ENCODE assay signal across 25 mouse cellular contexts in the genomic region with DNA sequence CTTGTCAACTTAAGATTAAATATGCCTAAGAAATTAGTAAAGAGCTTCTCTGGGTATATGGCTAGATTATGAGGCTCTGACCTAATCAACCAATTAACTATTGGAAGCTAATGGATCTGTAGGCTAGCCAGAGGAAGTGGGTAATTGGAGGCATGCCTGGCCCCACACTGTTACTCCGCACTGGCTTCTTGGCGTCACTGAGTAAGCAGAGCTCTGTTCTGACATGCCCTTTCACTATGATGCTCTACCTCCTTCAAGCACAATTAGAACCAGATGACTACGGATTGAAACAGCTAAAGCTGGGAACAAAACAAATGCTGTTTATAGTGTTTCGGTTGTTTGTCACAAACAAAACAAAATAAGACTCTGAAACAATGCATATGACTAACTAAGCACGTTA. TPM values are rescaled to one million over a fixed set of nuclear protein-coding genes. Genes with fewer than 3 reads are reported as not detected.
DNase-seq lines count a peak whose midpoint lies in the region; ATAC-seq lines count a peak whose summit lies in the region.
"Had no signal": no experiment of that assay in that cellular context is flagged by ENCODE, and none has a peak within 500 bp of the region (broad histone marks: within the 10 kb centered on the region; RNA-seq: fewer than 3 reads in every experiment).

No protein-coding gene starts in this region.

- H3K9ac ChIP-seq in embryonic facial prominence, embryonic 14.5 days (ENCODE audit: low read depth, low read length) = no peak overlapping the region
- H3K9ac ChIP-seq: embryonic facial prominence, embryonic 12.5 days; forebrain, embryonic 13.5 days; liver, embryonic 13.5 days; midbrain, embryonic 13.5 days; neural tube, embryonic 12.5 days had no signal

- no peak for ATAC-seq in embryonic facial prominence, embryonic 14.5 days (ENCODE audit: low read depth)
- no peak for ATAC-seq in megakaryocyte, adult 5-6 weeks (ENCODE audit: poor library complexity, severe bottlenecking)
- ATAC-seq: forebrain, embryonic 13.5 days; hindbrain, postnatal 0 days; intestine, embryonic 16.5 days; midbrain, embryonic 13.5 days had no signal

- no peak overlapping the region for H3K4me3 ChIP-seq in embryonic facial prominence, embryonic 14.5 days (ENCODE audit: low read depth, low read length)
- H3K4me3 ChIP-seq: embryonic facial prominence, embryonic 12.5 days; erythroblast, embryonic 14.5 days; forebrain, embryonic 13.5 days; heart, embryonic 10.5 days; layer of hippocampus, adult 2 months; liver, embryonic 13.5 days; midbrain, embryonic 13.5 days; neural tube, embryonic 12.5 days had no signal

- DNase-seq in embryo, embryonic 10 days (ENCODE audit: low spot score) = peak; percentile 46
- no peak for DNase-seq in embryo, embryonic 9.5 days (ENCODE audit: extremely low spot score)
- DNase-seq in Muller cell, postnatal 12 days (ENCODE audit: inconsistent ontology term) = peak; percentile 65
- peak; percentile 79 to 86 for DNase-seq in cerebellum, postnatal 14 days
- peak; percentile 42 for DNase-seq in embryonic facial prominence, embryonic 14.5 days (ENCODE audit: low spot score)
- no peak for DNase-seq in adrenal gland, postnatal 14 days
- DNase-seq in heart, adult 9 months (ENCODE audit: low spot score in 2 of 2) = no peak
- DNase-seq: adrenal gland, postnatal 25 days; kidney, adult 9 months; kidney, postnatal 25 days; liver, embryonic 13.5 days; lung, adult 2 months; lung, postnatal 14 days had no signal

- H3K27me3 ChIP-seq in embryonic facial prominence, embryonic 14.5 days (replicated peaks; ENCODE audit: control insufficient read depth, insufficient read depth, low read length) = no peaks in the 10 kb centered on the region
- H3K27me3 ChIP-seq: embryonic facial prominence, embryonic 12.5 days; forebrain, embryonic 13.5 days; liver, embryonic 13.5 days; midbrain, embryonic 13.5 days; neural tube, embryonic 12.5 days had no signal

- H3K4me1 ChIP-seq in embryonic facial prominence, embryonic 14.5 days (ENCODE audit: control insufficient read depth, insufficient read depth, low read length) = no peaks in the 10 kb centered on the region
- H3K4me1 ChIP-seq: forebrain, embryonic 13.5 days; heart, embryonic 10.5 days; liver, embryonic 13.5 days; neural tube, embryonic 12.5 days had no signal

- H3K36me3 ChIP-seq in embryonic facial prominence, embryonic 14.5 days (ENCODE audit: control insufficient read depth, insufficient read depth, low read length) = no peaks in the 10 kb centered on the region
- H3K36me3 ChIP-seq: embryonic facial prominence, embryonic 12.5 days; heart, embryonic 10.5 days; liver, embryonic 13.5 days; midbrain, embryonic 13.5 days; neural tube, embryonic 12.5 days had no signal

- H3K27ac ChIP-seq in embryonic facial prominence, embryonic 14.5 days (replicated peaks; ENCODE audit: low read depth, low read length) = no peak overlapping the region
- H3K27ac ChIP-seq: embryonic facial prominence, embryonic 12.5 days; forebrain, embryonic 13.5 days; heart, embryonic 10.5 days; hindbrain, postnatal 0 days; layer of hippocampus, adult 2 months; liver, embryonic 13.5 days; midbrain, embryonic 13.5 days; neural tube, embryonic 12.5 days; stomach, postnatal 0 days had no signal

- WGBS in embryonic facial prominence, embryonic 14.5 days = 22% methylated on average over 5 of the region's 5 CpGs

- no peaks in the 10 kb centered on the region for H3K9me3 ChIP-seq in embryonic facial prominence, embryonic 14.5 days (ENCODE audit: control insufficient read depth, low read length)
- H3K9me3 ChIP-seq: embryonic facial prominence, embryonic 12.5 days; forebrain, embryonic 13.5 days; heart, embryonic 10.5 days; liver, embryonic 13.5 days; midbrain, embryonic 13.5 days; neural tube, embryonic 12.5 days had no signal

- H3K4me2 ChIP-seq in embryonic facial prominence, embryonic 14.5 days (ENCODE audit: low read depth, low read length) = no peak overlapping the region
- H3K4me2 ChIP-seq: embryonic facial prominence, embryonic 12.5 days; forebrain, embryonic 13.5 days; liver, embryonic 13.5 days; midbrain, embryonic 13.5 days; neural tube, embryonic 12.5 days had no signal

RNA-seq across cellular contexts. Expression of gene Hdgfl3, which starts 16.0 kb away (rescaled TPM):
- 17.0 and 18.7 TPM in 2 replicates for polyA plus RNA-seq in embryonic facial prominence, embryonic 14.5 days (2014; fragmentation: Nextera tagmentation; extraction: Ambion mirVana)
- total RNA-seq in adrenal gland, postnatal 14 days (2021) = 13.6 and 15.8 TPM in 2 replicates
- total RNA-seq in megakaryocyte, adult 5-6 weeks (2015) = 0.02 and 0.16 TPM in 2 replicates
- 0.57 and 0.62 TPM in 2 replicates for total RNA-seq in megakaryocyte, adult 5-6 weeks (2017)
- polyA plus RNA-seq: C2C12; erythroblast, embryonic 14.5 days had no signal

RNA-seq across cellular contexts. Expression of gene Tm6sf1, which starts 59.5 kb away (rescaled TPM):
- polyA plus RNA-seq in embryonic facial prominence, embryonic 14.5 days (2014; fragmentation: Nextera tagmentation; extraction: Ambion mirVana) = 34.7 and 50.6 TPM in 2 replicates
- 13.3 and 16.5 TPM in 2 replicates for total RNA-seq in adrenal gland, postnatal 14 days (2021)
- 228 and 275 TPM in 2 replicates for total RNA-seq in megakaryocyte, adult 5-6 weeks (2015)
- 275 and 308 TPM in 2 replicates for total RNA-seq in megakaryocyte, adult 5-6 weeks (2017)

Comparison
In these comparisons a context has a peak if more than half of its experiments do, and no peak if none do; other contexts are left out.
1. DNase-seq: peak in embryo, embryonic 10 days (single experiment), Muller cell, postnatal 12 days (single experiment), cerebellum, postnatal 14 days (2 of 2) and embryonic facial prominence, embryonic 14.5 days (single experiment); none in embryo, embryonic 9.5 days (single experiment), adrenal gland, postnatal 14 days (single experiment) and heart, adult 9 months (0 of 2).
2. RNA of gene Tm6sf1, which starts 59.5 kb away (total RNA-seq): 228 to 308 TPM in megakaryocyte, adult 5-6 weeks; 13.3 to 16.5 TPM in adrenal gland, postnatal 14 days; every median in the first group is over 10 times any median in the second.